Mouse (Mus musculus) intestine, embryonic 14.5 days (tissue): ENCODE measurements at regions not wholly inside any gene's neighbourhood (a gene's known extent, or its start where the extent isn't known, plus 50 kb on each side); places are given as distances from the start of the nearest gene placed in this dataset.

Experiments used
- ATAC-seq: fragments of 200-750 bp; cut with Nextera tagmentation; replicated peaks from 2 replicates; pipeline ENCODE4 v1.8.0; 2017; ENCODE audit warnings: low read depth, moderate number of reproducible peaks, moderate TSS enrichment, moderate library complexity; ENCODE audit not compliant: low FRiP score, low TSS enrichment
- DNase-seq: peaks from one replicate; pipeline ENCODE4 v3.0.0-alpha.2; 2018; ENCODE audit warnings: low spot score
- H3K27ac ChIP-seq: fragments of 300-500 bp; sonication (generic); 2 replicates; pipeline ENCODE4 v1.5.1; 2014; ENCODE audit warnings: low read depth, mild to moderate bottlenecking, control low read depth
- H3K27me3 ChIP-seq: fragments of 300-500 bp; sonication (generic); replicated peaks from 2 replicates; pipeline ENCODE4 v1.6.1; 2014; ENCODE audit warnings: low read length, control low read depth; ENCODE audit not compliant: control insufficient read depth, insufficient read depth
- H3K36me3 ChIP-seq: fragments of 300-500 bp; sonication (generic); 2 replicates; pipeline ENCODE4 v1.6.1; 2014; ENCODE audit warnings: low read length, control low read depth; ENCODE audit not compliant: control insufficient read depth, insufficient read depth
- H3K4me1 ChIP-seq: fragments of 300-500 bp; sonication (generic); replicated peaks from 2 replicates; pipeline ENCODE4 v1.6.1; 2014; ENCODE audit warnings: low read length, control low read depth, mixed read lengths; ENCODE audit not compliant: control insufficient read depth, insufficient read depth
- H3K4me2 ChIP-seq: fragments of 300-500 bp; sonication (generic); 2 replicates; pipeline ENCODE4 v1.6.1; 2014; ENCODE audit warnings: low read length
- H3K4me3 ChIP-seq: fragments of 300-500 bp; sonication (generic); 2 replicates; pipeline ENCODE4 v1.5.1; 2014; ENCODE audit warnings: low read depth, low read length, control low read depth, mixed read lengths
- H3K9ac ChIP-seq: fragments of 300-500 bp; sonication (generic); 2 replicates; pipeline ENCODE4 v1.6.1; 2014; ENCODE audit warnings: mild to moderate bottlenecking, low read length
- H3K9me3 ChIP-seq: fragments of 300-500 bp; sonication (generic); 2 replicates; pipeline ENCODE4 v1.6.1; 2016; ENCODE audit warnings: low read length, control low read depth; ENCODE audit not compliant: control insufficient read depth
- WGBS: fragments of 180-500 bp; shearing (Covaris S2); extraction: QIAGEN DNeasy Blood & Tissue Kit; methylation state at CpG from one replicate; pipeline ENCODE4 v1.1.7; 2014; 5-methylcytosine and 5-hydroxymethylcytosine counted together

DNA sequence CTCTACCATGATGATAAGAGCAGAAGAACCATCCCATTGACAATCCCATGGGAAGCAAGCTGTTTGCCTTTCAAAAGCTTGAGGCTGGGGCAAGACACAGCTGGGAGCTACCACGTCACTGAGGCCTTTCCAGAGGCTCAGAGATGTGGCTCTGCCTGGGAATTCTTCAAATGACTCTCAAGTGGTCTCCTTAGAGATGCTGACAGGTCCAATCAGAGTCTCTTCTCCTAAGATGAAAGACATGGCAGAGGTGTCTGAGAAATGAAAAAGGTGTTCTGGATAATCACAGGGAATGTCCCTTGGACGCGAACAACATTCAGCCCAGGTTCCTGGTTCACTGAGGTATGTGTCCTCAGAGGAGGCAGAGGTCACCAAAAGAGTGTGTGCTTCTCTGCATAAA is 287.7 kb downstream of the Fam49a start:
- H3K4me1 ChIP-seq: no peaks in the 10 kb centered on the region
- no peaks in the 10 kb centered on the region for H3K27me3 ChIP-seq
- ATAC-seq: no peak
- no peak overlapping the region for H3K9ac ChIP-seq
- no peak overlapping the region for H3K4me3 ChIP-seq
- H3K27ac ChIP-seq: no peak overlapping the region
- 87% methylated on average over 3 of the region's 3 CpGs for WGBS
- no peaks in the 10 kb centered on the region for H3K9me3 ChIP-seq
- no peaks in the 10 kb centered on the region for H3K36me3 ChIP-seq
- no peak for DNase-seq
- no peak overlapping the region for H3K4me2 ChIP-seq

DNA sequence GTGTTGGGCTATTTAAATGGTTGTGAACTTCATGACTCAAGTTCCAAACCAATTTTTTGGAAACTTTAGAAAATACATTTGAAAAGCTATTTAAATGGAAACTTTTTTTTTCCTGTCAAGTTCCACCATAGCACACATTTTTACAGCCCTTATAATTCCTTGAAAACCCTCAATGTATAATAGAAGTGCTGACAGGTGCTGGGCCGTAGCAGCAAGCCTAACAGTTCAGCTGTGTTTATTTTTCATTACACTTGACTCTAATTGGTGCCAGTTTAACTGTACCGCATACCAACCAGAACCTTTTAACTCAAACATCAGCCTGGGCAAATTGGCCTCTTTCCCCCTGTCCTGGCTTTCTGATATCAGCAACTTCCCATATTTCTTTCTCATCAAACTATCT is 286.7 kb downstream of the Fam49a start:
- no peak for DNase-seq
- ATAC-seq: no peak
- no peak overlapping the region for H3K4me2 ChIP-seq
- no peak overlapping the region for H3K4me3 ChIP-seq
- H3K9me3 ChIP-seq: no peaks in the 10 kb centered on the region
- H3K27me3 ChIP-seq: no peaks in the 10 kb centered on the region
- no peaks in the 10 kb centered on the region for H3K36me3 ChIP-seq
- H3K4me1 ChIP-seq: no peaks in the 10 kb centered on the region
- no peak overlapping the region for H3K9ac ChIP-seq
- WGBS: 42% methylated on average over 2 of the region's 2 CpGs
- H3K27ac ChIP-seq: no peak overlapping the region

DNA sequence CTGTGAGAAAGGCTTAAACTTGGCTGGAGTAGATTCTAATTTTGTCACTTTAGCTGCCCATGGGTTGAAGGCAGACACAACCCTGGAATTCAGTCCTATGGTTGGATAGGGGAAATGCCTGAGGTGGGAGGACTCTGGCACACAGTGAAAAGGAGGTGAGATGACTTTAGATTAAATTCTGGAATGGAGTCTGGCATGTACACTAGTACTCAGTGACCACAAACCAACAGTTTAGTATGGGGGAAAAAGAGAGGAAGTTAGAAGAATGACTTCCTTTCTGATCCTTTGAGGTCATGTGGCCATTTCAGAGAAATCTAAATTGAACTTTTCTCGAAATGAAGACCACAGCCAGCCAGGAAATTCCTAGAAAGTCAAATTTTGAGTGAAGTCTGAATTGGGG is 285.5 kb downstream of the Fam49a start:
- DNase-seq (no peak), ATAC-seq (no peak)
- Histone ChIP-seq H3K36me3 (no peaks in the 10 kb centered on the region), H3K4me2 (no peak overlapping the region), H3K27ac (no peak overlapping the region), H3K9ac (no peak overlapping the region), H3K27me3 (no peaks in the 10 kb centered on the region), H3K4me1 (no peaks in the 10 kb centered on the region), H3K4me3 (no peak overlapping the region), H3K9me3 (no peaks in the 10 kb centered on the region)
- WGBS: 76% methylated on average over 1 of the region's 1 CpGs

DNA sequence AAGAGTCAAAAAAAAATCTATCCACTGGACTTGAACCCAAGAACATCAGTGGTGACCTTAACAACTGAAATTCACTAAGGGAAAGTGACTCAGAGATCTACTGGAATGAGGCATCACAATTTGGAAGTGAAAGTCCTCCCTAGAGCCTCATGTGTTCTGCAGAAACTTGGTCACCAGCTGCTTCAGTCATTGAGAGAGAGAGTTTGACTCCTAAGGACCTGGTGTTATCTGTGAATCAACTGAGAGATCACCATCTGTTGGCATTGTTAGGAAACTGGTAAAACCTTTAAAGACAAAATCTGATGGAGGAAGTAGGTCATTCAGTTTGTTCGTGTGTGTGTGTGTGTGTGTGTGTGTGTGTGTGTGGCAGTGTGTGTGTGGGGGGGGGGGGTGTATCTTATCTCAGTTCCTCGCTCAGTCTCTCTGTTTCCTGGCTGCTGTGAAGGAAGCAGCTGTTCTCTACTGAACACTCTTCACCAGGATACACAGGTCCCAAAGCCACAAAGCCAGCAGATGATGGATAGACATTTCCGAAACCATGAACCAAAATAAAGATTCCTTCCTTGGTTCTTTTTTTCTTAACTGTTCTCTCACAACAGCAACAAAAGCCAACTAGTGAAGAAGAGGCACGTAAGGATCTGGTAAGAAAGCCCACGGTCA is 284.6 kb downstream of the Fam49a start:
- Histone ChIP-seq H3K27ac (no peak overlapping the region), H3K4me2 (no peak overlapping the region), H3K4me3 (no peak overlapping the region), H3K4me1 (no peaks in the 10 kb centered on the region), H3K9me3 (no peaks in the 10 kb centered on the region), H3K36me3 (no peaks in the 10 kb centered on the region), H3K9ac (no peak overlapping the region), H3K27me3 (no peaks in the 10 kb centered on the region)
- DNase-seq (no peak), ATAC-seq (no peak)
- 83% methylated on average over 5 of the region's 5 CpGs for WGBS

DNA sequence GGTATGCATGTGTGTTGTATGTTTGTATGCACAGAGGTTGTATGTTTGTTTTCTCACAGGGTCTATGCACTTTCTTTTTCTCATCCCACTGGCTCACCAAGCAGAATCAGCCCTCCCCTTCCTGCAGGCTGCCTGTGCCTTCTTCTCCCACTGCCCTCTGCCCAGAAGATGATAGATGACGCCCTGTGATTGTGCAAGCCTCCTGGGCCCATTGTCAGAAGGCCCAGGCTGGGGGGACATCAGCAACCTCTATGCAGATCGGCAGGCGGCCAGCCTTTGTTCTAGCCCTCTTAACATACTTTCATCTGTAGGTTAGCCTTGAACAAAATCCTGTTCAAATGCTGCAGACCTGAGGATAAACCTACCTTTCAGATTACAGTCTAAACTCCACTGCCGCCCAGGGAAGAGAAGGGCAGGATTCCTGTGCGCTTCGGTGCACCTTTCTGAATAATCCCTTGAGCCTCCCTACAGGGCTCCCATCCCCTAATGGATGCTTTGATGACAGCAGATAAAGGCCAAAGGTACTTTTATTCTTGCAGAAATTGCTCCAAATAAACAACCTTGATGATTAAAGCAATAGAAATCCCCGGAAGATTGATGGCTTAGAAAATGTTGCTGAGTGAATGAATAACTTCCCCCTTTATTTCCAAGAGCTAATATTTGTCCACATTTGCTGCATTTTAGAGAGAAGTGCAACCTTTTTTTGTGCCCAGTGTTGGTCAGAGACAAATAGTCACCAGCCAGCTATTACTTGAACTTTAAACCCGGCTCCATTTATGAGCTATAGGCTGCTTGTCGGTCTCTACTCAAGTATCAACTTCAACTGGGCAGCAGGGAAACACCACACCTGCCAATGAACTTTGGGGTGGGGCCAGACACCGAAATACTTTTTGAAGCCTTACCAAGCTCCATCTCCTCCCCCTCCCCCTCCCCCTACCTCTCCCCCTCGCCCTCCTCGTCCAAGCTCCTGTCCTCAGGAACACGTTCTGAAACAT is 279.4 kb downstream of the Fam49a start:
- no peaks in the 10 kb centered on the region for H3K27me3 ChIP-seq
- H3K27ac ChIP-seq: no peak overlapping the region; the same call in 1 of the 2 replicates
- ATAC-seq: peak; percentile 70
- no peak overlapping the region for H3K4me2 ChIP-seq
- H3K4me3 ChIP-seq: no peak overlapping the region
- WGBS: 48% methylated on average over 13 of the region's 13 CpGs
- no peak for DNase-seq
- no peaks in the 10 kb centered on the region for H3K36me3 ChIP-seq
- no peaks in the 10 kb centered on the region for H3K4me1 ChIP-seq
- H3K9me3 ChIP-seq: no peaks in the 10 kb centered on the region
- H3K9ac ChIP-seq: no peak overlapping the region

DNA sequence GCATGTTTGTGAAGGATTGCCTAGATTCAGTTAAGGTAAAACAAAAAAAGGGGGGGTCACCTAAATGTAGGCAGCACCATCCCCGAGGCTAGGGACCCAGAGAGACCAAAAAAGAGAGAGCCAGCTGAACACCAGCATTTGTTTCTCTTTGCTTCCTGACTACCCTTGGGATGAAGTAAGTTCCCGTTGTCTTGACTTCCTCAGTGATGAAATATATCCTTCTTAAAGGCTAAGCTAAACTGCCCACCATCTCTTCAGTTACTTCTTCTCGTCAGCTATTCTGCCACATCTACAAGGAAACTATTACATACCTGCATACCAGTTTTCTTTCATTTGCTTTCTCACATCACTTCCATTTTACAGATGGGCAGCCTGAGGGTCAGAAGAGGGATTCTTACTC is 277.4 kb downstream of the Fam49a start:
- no peaks in the 10 kb centered on the region for H3K9me3 ChIP-seq
- H3K4me3 ChIP-seq: no peak overlapping the region
- H3K36me3 ChIP-seq: no peaks in the 10 kb centered on the region
- no peak for DNase-seq
- no peak overlapping the region for H3K27ac ChIP-seq
- no peak for ATAC-seq
- no peak overlapping the region for H3K4me2 ChIP-seq
- H3K9ac ChIP-seq: no peak overlapping the region
- 74% methylated on average over 3 of the region's 3 CpGs for WGBS
- H3K27me3 ChIP-seq: no peaks in the 10 kb centered on the region
- H3K4me1 ChIP-seq: no peaks in the 10 kb centered on the region; the same call in 1 of the 2 replicates

DNA sequence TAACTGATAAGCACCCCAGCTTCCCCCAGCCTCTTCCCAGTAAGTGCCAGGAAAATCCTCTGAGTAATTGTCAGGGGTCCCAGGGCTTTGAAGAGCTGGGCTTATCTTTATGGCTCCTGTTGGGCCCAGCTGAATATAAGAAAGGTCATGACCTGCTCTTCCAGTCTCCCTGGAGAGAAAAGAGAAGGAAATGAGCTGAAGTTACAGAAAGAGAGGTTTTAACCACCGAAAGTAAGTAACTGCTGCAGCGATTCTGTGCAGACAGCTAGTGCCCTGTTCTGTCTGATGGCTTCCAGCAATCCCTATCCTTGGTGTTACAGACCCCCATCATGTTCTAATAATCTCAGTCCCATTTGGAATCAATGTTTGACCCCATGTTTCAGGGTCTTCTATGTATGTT is 272.8 kb downstream of the Fam49a start:
- ATAC-seq (no peak), DNase-seq (no peak)
- WGBS: 18% methylated on average over 2 of the region's 2 CpGs
- Histone ChIP-seq H3K9ac (no peak overlapping the region), H3K4me3 (no peak overlapping the region), H3K4me1 (no peaks in the 10 kb centered on the region; the same call in 1 of the 2 replicates), H3K9me3 (no peaks in the 10 kb centered on the region), H3K27me3 (no peaks in the 10 kb centered on the region), H3K36me3 (no peaks in the 10 kb centered on the region), H3K27ac (no peak overlapping the region), H3K4me2 (no peak overlapping the region)

DNA sequence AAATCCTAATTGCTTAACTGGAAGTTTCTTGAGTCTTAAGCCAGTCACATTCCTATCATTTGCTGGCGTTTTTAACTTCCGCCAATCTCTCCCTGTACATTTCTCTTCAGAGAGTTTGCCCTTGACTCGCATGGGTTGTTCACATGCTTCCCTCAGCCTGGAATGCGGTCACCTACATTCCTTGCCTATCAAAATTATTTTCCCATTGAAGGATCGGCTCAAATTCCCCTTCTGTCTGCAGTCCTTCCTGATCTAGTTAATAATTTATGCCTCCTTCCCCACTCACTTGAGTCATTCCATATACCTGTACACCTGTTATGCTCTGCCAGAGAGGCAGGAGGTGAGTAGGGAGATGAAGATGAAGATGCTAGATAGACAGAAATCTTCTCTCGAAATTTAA is 268.9 kb downstream of the Fam49a start:
- no peaks in the 10 kb centered on the region for H3K36me3 ChIP-seq
- no peak overlapping the region for H3K4me3 ChIP-seq
- DNase-seq (no peak), ATAC-seq (no peak)
- H3K9me3 ChIP-seq: no peaks in the 10 kb centered on the region
- no peak overlapping the region for H3K27ac ChIP-seq
- H3K27me3 ChIP-seq: no peaks in the 10 kb centered on the region
- WGBS: 54% methylated on average over 6 of the region's 6 CpGs
- H3K4me1 ChIP-seq: peaks cover 3% of the 10 kb centered on the region; the same call in 1 of the 2 replicates
- no peak overlapping the region for H3K4me2 ChIP-seq
- H3K9ac ChIP-seq: no peak overlapping the region
